Mouse (Mus musculus) hematopoietic stem cell, adult 5-6 weeks (primary cell): ENCODE results near the gene Fdps. TPM values are rescaled to one million over a fixed set of nuclear protein-coding genes. Genes with fewer than 3 reads are reported as not detected.

ENCODE experiments used
- ATAC-seq, 2 experiments: fragments of 125-278 bp in 1 of 2; replicated peaks in 1 of 2; 2 replicates each; pipeline ENCODE4 v1.8.0; 2016 to 2017; ENCODE audit warnings: inconsistent platforms in 2 of 2, mild to moderate bottlenecking in 2 of 2, moderate number of reproducible peaks in 2 of 2, low read depth in 1 of 2, moderate TSS enrichment in 1 of 2; ENCODE audit not compliant: low FRiP score in 2 of 2, poor library complexity in 2 of 2, severe bottlenecking in 2 of 2, insufficient read depth in 1 of 2, low TSS enrichment in 1 of 2
- total RNA-seq: library from RNA; stranded (forward); fragments of 172-1452, 232-1000 nt; gene quantifications from 2 replicates; pipeline ENCODE4 v1.2.3, GENCODE M21; 2017

Gene Fdps
- 78.9 and 98.4 TPM in 2 replicates for total RNA-seq

DNA sequence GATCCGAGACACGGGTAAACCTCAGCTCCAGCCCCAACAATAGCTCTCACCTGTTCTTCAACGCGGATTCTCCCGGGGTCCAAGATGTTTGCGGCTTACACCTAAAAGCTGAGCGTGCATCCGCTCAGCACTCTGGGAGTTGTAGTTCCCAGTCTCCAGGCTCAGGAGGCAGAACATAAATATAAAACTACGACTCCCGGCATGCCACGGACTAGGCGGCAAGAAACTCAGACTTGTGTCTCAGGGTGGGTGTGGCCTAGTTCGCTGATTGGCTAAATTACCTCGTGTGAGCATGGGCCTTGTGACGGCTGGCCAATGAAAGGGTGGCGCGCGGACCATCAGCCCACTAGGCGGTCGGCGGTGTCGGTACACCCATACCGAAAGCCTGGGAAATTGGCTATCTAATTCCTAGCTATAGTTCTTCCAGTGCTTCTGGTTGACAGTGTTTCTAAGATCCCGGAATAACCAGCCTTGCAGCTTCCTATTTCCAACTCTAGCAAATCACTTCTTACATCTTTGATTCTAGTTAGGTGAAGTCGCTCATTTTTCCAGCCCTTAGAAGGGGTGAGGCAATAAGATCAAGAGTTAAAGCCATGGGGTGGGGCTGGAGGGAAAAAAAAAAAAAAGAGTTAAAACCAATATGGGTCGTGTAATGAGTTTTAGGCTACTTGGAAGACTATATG, at the start of gene Fdps:
TSS of gene Fdps (minus strand) at position 148 of the 683 bp plus-strand sequence.
- ATAC-seq, result peak; percentile 99 to 100

DNA sequence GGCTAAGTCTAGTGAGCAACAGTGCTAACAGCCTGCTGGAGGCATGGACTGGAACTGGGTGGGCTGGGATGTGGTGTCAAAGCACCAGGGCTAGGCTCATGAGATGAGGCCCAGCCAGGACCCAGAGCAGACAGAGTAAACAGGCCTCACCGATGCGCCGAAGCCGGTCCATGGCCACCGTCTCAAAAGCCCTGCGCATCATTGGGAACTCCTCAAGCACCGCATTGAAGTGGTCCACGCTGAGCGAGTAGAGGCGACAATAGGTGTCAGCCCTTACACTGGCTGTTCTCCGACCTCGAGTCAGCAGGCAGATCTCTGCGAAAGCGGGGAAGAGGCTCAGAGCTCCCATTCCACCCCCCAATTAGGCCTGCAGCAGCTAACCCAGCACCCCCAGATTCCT, 46.8 kb upstream of the Fdps start:
- no peak for ATAC-seq

DNA sequence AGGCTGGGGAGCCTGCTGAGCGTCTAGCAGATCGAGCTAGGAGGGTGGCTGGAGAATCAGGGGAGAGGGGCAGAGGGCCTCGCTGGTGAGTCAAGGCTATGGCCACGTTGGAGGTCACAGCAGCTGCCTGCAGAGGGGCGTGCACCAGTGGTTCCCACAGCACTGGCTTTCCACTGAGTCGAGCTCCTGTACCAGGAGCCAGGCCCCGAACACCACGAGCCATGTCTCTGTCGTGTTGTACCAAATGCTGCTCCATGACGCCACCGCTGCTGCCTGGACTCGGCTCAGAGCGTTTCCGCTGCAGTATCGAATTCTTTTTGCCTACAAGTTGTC, 46.2 kb upstream of the Fdps start:
- ATAC-seq, result peak in 1 of 2 experiments; percentile 14; a peak in 1 of 4 replicates

DNA sequence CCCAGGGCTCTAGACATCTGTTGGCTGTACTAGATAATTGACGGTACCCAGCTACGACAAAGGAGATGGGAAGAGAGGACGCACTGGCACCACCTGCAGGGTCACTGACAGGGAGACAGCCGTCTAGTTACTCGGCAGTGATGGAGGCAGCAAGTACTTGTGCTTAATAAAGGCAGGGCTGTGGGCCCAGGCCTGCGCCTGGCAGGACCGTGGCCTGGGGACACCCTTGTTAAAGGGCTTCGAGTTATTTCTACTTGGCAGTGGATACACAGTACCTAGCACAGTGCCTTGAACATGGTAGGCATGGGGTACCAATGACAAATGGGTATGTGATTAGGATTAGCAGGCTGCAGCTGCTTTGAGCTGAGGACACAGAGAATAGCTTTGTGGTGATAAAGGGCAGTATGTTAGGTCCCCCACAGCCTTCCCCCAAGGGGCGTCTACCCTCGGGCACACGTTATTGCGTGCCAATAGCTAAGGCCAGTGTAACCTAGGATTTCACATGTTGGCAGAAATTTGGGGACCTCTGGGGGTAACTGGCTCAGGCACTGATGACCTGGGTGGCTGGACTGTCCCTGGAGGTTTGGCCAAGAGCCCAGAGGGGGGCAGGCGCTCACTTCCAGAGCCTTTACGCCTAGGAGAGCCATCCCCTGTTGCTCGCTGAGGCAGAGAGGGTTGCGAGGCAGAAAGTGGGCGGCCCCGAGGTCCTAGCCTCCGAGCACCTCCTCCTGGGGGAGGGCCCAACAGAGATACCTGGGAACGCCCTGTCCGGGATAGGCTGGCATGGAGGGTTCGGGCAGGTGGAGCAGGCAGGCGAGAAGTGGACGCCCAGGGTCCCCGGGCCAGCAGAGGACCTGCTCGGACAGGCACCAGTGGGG, 45.6 kb upstream of the Fdps start:
- ATAC-seq, result 0 out of 4 replicates have a peak, but pooled peaks of 1 of the 2 experiments have one; percentile 9

DNA sequence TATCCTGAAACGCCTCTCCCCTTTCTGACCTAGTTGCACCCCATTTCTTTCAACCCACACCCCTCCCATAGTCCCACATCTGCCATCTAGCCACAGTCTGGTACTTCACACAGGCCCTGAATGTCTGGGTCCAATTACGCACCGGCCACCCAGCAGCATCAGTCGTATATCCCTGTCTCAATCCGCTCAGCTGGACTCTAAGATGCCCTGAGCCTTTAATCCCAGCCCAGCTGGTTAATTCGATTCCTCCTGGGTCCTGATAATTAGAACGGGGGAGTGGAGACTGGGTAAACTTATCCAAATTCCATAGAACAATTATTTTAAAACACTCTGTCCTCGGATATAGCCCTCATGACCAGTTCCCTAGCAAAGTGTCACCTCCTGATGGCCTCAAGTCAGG, 43.8 kb upstream of the Fdps start:
- ATAC-seq, result no peak

DNA sequence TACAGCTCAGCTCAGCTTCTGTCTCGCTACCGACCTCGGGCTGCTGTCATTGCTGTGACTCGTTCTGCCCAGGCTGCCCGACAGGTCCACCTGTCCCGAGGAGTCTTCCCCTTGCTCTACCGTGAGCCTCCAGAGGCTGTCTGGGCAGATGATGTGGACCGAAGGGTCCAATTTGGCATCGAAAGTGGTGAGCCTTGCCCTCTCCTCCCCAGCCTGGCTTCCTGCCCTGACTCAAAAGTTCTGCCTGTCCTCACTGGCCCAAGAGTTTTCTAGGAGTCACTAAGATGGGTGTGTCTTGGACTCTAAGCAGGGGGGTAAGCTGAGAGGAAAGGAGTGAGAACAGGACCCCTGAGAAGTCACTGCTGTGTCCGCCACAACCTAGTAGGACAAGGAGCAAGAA, 43.1 kb upstream of the Fdps start:
- no peak for ATAC-seq

DNA sequence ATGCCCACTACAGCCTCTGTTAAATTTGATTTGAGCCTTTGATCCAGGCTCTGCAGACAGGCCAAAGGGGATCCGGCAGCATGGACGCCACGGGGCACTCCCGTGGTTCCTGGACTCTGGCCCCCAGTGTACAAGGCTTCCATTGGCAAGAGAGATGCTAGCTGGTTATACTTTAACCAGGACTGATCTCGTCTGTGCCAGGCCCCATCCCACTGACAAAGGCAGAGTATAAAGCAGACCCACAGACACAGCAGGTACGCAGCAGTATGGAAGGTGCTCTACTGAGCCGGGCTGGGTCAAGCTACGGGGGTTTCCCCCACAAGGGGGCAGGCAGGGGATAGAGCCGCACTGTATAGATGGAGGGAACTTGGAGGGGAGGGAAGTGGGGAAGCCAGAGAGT, 34.6 kb upstream of the Fdps start:
- ATAC-seq, result 0 out of 4 replicates have a peak, but pooled peaks of 1 of the 2 experiments have one; percentile 37

DNA sequence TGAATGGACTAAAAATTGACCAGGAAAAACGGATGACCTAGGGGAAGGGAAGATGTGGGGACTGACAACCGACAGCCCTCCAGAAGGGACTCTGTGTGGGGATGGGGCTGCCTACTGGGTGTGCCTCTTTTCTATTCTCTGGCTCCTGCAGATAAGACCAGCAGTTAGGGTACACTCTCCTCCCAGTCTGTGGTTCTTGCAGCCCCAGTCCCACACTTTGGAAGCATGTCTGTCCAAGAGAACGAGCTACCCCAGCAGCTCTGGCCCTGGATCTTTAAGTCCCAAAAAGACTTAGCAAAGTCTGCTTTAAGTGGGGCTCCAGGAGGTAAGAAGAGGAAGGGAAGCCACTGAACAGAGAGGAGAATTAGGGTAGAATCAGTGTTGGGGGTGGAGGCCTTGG, 34.2 kb upstream of the Fdps start, which contains the start of gene Pklr:
TSS of gene Pklr (plus strand) at position 185 of the 400 bp plus-strand sequence.
- no peak for ATAC-seq

DNA sequence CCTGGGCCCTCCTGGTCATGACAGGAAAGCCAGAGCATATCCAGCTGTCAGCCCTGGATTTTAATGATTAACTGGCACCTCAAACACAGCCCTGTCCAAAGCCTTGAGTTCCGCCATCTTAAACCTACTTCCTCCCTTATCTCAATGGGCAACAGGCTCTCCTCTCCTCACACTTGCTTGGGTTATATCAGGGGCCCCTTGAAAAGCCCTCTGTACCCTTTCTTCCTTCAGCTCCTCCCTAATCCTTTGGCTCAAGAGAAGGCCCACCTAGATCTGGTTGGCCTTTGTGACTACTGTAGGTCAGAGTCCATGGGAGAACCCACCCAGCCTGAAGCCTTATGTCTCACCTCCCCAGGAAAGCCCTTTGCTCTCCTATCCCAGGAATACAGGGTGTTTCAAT, 32.0 kb upstream of the Fdps start:
- ATAC-seq, result no peak

DNA sequence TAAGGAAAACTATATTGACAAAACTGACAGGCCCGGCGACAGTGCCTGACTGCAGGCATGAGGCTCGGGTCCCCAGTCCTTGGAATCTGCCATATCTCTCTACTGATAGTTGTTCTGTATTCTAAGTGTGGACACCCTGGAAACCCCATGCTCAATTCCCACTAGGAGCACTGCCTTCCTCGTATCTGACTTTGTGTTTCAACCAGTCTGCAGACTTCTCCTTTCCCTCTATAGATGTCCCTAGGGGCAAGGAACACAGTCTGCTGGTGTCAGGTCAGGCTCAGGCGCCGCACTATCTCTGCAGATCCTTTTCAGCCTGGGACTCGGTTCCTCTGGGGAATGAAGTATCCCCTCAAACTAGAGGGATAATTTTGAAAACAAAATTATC, 31.3 kb upstream of the Fdps start:
- no peak for ATAC-seq

DNA sequence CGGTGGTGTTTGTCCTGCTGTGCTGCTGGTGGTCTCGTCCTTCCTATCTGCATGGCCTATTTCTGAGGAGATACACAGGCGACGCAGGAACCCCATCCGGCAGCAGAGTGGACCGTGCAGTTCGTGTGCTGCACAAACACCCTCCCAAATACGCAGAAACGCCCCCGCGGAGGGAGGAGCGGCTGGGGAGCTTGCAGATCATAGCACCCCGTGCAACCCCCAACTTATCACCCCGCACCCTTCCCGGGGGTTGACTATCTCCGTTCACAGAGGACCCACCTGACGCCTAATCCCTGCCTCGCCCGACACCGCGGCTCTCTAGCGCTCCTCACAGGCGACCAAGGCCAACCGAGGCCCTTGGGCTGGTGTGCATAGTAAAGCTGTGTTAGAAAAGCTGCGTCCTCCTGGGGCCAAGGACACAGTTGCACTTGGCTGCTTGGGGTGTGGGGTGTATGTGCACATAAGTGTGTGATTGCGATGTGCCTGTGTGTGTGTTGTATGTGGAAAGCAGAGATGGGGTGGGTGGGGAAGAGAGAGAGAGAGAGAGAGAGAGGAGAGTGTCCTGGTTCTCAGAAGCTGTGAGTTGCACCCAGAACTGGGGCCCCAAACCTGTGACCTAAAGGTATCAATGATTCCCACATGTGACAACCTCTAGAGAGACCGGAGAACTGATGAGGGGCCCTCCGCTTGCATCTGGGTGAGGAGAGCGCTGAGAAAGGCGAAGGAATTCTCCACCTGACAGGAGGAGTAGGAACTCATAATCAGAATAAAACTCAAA, 30.7 kb upstream of the Fdps start:
- ATAC-seq, result peak; percentile 44 to 79; a peak in 3 of 4 replicates

DNA sequence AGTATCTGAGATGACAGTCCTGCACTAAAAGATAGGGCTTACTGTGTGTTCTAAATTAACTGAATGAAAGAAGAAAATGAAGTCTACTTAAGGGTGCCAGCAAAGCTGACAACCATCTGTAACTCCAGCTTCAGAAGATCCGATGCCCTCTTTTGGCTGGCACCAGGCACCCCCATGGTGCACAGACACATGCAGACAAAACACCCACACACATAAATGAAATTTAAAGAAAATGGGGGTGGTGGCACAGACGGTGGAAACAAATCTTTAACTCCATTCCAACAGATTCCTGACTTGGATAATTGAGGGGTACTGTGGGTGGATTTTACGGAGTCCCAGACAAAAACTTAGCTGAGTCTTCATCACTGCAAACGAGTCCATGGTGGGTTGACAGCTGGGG, 30.1 kb upstream of the Fdps start:
- ATAC-seq, result no peak

DNA sequence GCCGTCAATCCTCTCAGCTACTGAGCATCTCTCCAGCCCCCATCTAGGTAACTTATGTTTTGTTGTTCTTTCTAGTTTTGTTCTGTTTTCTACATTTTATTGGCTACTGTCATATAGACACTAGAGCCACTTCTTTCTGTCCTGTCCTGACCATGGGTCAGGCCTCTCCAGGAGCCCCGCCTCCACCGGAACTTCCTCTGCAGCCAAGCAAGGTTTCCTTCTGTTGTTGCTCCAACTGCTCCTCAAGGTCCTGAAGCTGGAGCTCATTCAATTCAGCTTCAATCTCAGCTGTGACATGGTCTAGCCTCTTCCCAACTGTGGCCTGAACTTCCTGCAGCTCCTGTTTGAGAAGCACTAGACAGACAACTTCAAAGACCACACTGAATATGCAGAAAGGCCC, 28.1 kb upstream of the Fdps start:
- no peak for ATAC-seq

DNA sequence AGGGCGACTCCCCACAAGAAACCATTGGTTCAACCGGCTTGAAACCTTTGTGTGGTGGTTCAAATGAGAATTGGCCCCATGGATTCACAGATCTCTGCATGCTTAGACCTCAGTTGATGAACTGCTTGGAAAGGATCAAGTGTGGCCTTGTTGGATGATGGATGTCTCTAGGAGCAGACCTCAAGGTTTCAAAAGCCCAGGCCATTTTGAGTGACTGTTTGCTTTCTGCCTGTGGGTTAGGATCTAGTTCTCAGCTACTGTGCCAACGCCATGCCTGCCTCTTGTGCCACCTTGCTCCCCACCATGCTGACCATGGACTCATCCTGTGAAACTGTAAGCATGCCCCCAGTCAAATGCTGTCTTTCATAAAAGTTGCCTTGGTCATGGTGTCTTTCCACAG, 24.2 kb upstream of the Fdps start:
- no peak for ATAC-seq

DNA sequence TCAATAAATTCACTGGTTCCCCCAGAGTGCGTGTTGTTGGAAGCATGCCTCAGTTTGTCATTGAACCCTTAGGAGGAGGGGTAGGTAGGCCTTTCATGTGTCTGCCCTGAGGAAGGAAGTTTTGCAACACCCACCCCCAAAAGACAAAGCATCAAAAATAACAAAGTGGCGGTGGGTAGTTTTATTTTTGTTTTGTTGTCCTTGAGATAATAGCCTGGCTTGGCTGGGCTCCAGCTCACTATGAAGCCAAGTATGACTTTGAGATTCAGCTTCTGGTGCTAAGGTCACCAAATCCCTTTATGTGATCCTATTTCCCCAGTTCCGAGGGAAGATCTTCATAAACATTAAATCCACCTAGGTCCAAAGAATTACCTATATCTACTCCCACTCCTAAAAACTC, 22.5 kb upstream of the Fdps start:
- ATAC-seq, result no peak

DNA sequence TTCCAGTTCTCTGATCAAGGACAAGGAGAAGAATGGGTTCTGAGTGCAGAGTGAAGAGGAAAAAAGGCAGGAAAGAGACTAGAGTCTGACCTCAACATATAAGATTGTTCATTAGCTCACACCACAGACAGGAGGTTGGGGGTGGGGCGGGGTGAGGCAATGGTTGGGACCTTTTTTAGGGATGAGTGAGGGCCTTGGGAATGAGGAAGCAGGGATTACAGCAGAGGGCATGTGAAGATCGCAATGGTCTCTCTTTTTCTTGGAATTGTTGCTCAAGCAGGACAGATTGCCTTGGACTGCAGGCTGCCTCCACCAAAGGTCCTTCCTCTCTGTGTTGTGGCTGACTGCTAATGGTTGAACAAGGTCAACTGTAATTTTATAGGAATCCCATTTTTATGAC, 21.6 kb upstream of the Fdps start:
- ATAC-seq, result no peak

DNA sequence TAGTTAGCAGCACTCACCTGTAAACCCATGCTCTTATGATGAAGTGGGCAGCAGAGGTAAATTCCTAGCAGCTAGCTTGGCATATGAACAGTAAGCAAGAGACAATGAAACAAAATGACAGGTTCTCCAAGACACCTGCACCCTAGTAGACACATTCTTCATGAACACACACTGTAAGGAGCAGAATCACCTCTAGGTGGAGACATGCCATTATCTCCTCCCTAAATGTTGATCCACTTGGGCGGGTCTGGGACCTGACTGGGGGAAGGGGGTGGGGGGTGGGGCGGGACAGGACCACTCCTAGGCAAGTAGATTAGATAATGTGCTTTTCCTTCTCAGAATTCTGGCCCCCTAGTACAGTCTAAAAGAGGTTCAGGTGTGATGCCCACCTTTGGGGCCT, 13.8 kb upstream of the Fdps start:
- peak in 1 of 2 experiments; percentile 56; a peak in 1 of 4 replicates for ATAC-seq

DNA sequence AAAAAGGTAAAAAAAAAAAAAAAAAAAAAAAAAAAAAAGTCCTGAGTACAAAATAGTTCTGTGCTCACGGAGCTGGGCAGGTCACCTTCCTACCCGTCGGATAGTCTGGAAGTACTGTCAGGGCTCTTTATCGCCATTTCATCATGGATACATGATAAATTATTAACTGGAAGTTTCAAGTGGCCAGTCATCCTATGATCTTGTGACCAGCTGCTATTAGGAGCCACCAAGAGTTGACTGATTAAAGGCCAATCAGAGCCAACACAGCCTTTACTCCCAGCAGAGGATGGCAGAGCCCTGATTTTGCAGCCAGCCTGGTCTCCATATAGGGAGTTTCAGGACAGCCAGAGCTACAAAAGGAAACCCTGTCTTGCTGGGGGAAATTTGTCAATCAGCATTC, 11.3 kb upstream of the Fdps start:
- no peak for ATAC-seq
